Mouse (Mus musculus) MEL (cell line): Measurements from ENCODE around the gene Prss28. TPM values are rescaled to one million over a fixed set of nuclear protein-coding genes. Genes with fewer than 3 reads are reported as not detected.

Experiments used
- DNase-seq: peaks from one replicate; pipeline ENCODE4 v3.0.0; 2011; ENCODE audit warnings: low read depth, low spot score
- H3K27ac ChIP-seq: 2 replicates; pipeline ENCODE4 v1.5.1; 2012; ENCODE audit warnings: low read depth, mild to moderate bottlenecking, control low read depth, low read length, moderate library complexity; ENCODE audit not compliant: control insufficient read depth
- H3K27me3 ChIP-seq, 2 experiments: fragments of 150-350 bp in 1 of 2; sonication (generic) in 1 of 2; 2 replicates each; pipeline ENCODE4 v1.6.1; 2012; ENCODE audit warnings: low read length in 2 of 2, mild to moderate bottlenecking in 2 of 2, improper control_type of control experiment in 1 of 2, moderate library complexity in 1 of 2; ENCODE audit not compliant: insufficient read depth in 2 of 2, control insufficient read depth in 1 of 2
- H3K36me3 ChIP-seq, 2 experiments: 2 replicates each; pipeline ENCODE4 v1.6.1; 2012 to 2014; ENCODE audit warnings: low read length in 2 of 2, improper control_type of control experiment in 1 of 2, inconsistent platforms in 1 of 2, mild to moderate bottlenecking in 1 of 2; ENCODE audit not compliant: insufficient read depth in 2 of 2, control insufficient read depth in 1 of 2
- H3K4me1 ChIP-seq, 2 experiments: fragments of 150-350 bp in 1 of 2; sonication (generic) in 1 of 2; 2 replicates each; pipeline ENCODE4 v1.6.1; 2012; ENCODE audit warnings: low read length in 2 of 2, improper control_type of control experiment in 1 of 2, mild to moderate bottlenecking in 1 of 2; ENCODE audit not compliant: insufficient read depth in 2 of 2, control insufficient read depth in 1 of 2
- H3K4me3 ChIP-seq, 2 experiments: fragments of 150-350 bp in 1 of 2; sonication (generic) in 1 of 2; 2 replicates each; pipeline ENCODE4 v1.5.1; 2012; ENCODE audit warnings: low read depth in 2 of 2, low read length in 2 of 2, mild to moderate bottlenecking in 2 of 2, moderate library complexity in 2 of 2, control low read depth in 1 of 2, improper control_type of control experiment in 1 of 2; ENCODE audit not compliant: control insufficient read depth in 1 of 2, insufficient read depth in 1 of 2
- H3K79me2 ChIP-seq: 2 replicates; pipeline ENCODE4 v1.6.1; 2012; ENCODE audit warnings: mild to moderate bottlenecking, low read length, moderate library complexity; ENCODE audit not compliant: control insufficient read depth, poor library complexity, insufficient read depth
- H3K9ac ChIP-seq: 2 replicates; pipeline ENCODE4 v1.6.1; 2012; ENCODE audit warnings: low read depth, mild to moderate bottlenecking, control low read depth, low read length, moderate library complexity; ENCODE audit not compliant: control insufficient read depth, poor library complexity, severe bottlenecking
- H3K9me3 ChIP-seq: fragments of 150-350 bp; sonication (generic); replicated peaks from 2 replicates; pipeline ENCODE4 v1.6.1; 2012; ENCODE audit warnings: mild to moderate bottlenecking, low read length, improper control_type of control experiment, moderate library complexity; ENCODE audit not compliant: insufficient read depth
- CHD1 ChIP-seq: IDR thresholded peaks from 2 replicates; pipeline ENCODE4 v1.6.1; 2012; ENCODE audit warnings: low read depth, mild to moderate bottlenecking, inconsistent platforms, low read length, improper control_type of control experiment
- ETS1 ChIP-seq: IDR thresholded peaks from 2 replicates; pipeline ENCODE4 v1.6.1; 2012; ENCODE audit warnings: low read depth, mild to moderate bottlenecking, inconsistent platforms, low read length, improper control_type of control experiment, moderate library complexity
- GABPA ChIP-seq: IDR thresholded peaks from 2 replicates; pipeline ENCODE4 v1.6.1; 2012; ENCODE audit warnings: low read depth, mild to moderate bottlenecking, inconsistent platforms, low read length, improper control_type of control experiment, moderate library complexity
- GATA1 ChIP-seq: IDR thresholded peaks from 2 replicates; pipeline ENCODE4 v1.6.1; 2011; ENCODE audit warnings: low read depth, low read length, improper control_type of control experiment
- KAT2A ChIP-seq: conservative IDR thresholded peaks from 2 replicates; pipeline ENCODE4 v1.6.1; 2012; ENCODE audit warnings: low read depth, low read length, improper control_type of control experiment, inconsistent platforms
- MAX ChIP-seq: IDR thresholded peaks from 2 replicates; pipeline ENCODE4 v1.6.1; 2011; ENCODE audit warnings: low read length, improper control_type of control experiment
- MYB ChIP-seq: IDR thresholded peaks from 2 replicates; pipeline ENCODE4 v1.6.1; 2011; ENCODE audit warnings: mild to moderate bottlenecking, low read depth, low read length, improper control_type of control experiment
- RCOR1 ChIP-seq: IDR thresholded peaks from 2 replicates; pipeline ENCODE4 v1.6.1; 2012; ENCODE audit warnings: low read depth, mild to moderate bottlenecking, inconsistent platforms, low read length, improper control_type of control experiment
- TBP ChIP-seq: IDR thresholded peaks from 2 replicates; pipeline ENCODE4 v1.8.0; 2011; ENCODE audit warnings: low read depth, low read length, improper control_type of control experiment
- TCF12 ChIP-seq: IDR thresholded peaks from 2 replicates; pipeline ENCODE4 v1.6.1; 2014; ENCODE audit warnings: low read depth, mild to moderate bottlenecking, inconsistent platforms, low read length, improper control_type of control experiment, moderate library complexity
- UBTF ChIP-seq: IDR thresholded peaks from 2 replicates; pipeline ENCODE4 v1.6.1; 2012; ENCODE audit warnings: low read depth, mild to moderate bottlenecking, inconsistent platforms, low read length, improper control_type of control experiment, moderate library complexity, borderline replicate concordance; ENCODE audit not compliant: insufficient read depth
- USF2 ChIP-seq, 2 experiments: IDR thresholded peaks; 2 replicates each; pipeline ENCODE4 v1.6.1; 2011 to 2012; ENCODE audit warnings: improper control_type of control experiment in 2 of 2, low read length in 2 of 2, borderline replicate concordance in 1 of 2, inconsistent platforms in 1 of 2, low read depth in 1 of 2, mild to moderate bottlenecking in 1 of 2; ENCODE audit not compliant: insufficient read depth in 1 of 2
- ZC3H11A ChIP-seq: IDR thresholded peaks from 2 replicates; pipeline ENCODE4 v1.6.1; 2012; ENCODE audit warnings: low read depth, mild to moderate bottlenecking, inconsistent platforms, low read length, improper control_type of control experiment
- ZMIZ1 ChIP-seq: IDR thresholded peaks from 2 replicates; pipeline ENCODE4 v1.6.1; 2012; ENCODE audit warnings: low read depth, mild to moderate bottlenecking, inconsistent platforms, low read length, improper control_type of control experiment, moderate library complexity
- ZNF384 ChIP-seq: IDR thresholded peaks from 2 replicates; pipeline ENCODE4 v1.6.1; 2012; ENCODE audit warnings: low read depth, mild to moderate bottlenecking, inconsistent platforms, low read length, improper control_type of control experiment
- polyA plus RNA-seq, 2 experiments: library from polyadenylated mRNA; stranded (reverse) in 1 of 2; unstranded in 1 of 2; fragments of >175 nt in 1 of 2; fragments of >200 nt in 1 of 2; gene quantifications; 2 replicates each; pipeline versions ENCODE4 v1.2.1 to v1.2.4; 2012; ENCODE audit warnings: low replicate concordance in 2 of 2, low read depth in 1 of 2; ENCODE audit not compliant: insufficient read length in 2 of 2, insufficient read depth in 1 of 2, missing spikeins in 1 of 2
- total RNA-seq: library from RNA; depleted of rRNA; stranded (reverse); fragments of 300-350 nt; gene quantifications from 2 replicates; pipeline ENCODE4 v1.2.3, GENCODE M21; 2012

Prss28 gene
- total and polyA plus RNA-seq, 3 experiments, result not detected

- Histone ChIP-seq H3K4me3 (no peak overlapping the region), H3K4me1 (no peaks in the 10 kb centered on the region), H3K27me3 (peaks cover 1 to 3% of the 10 kb centered on the region in 2 experiments), H3K27ac (no peak overlapping the region), H3K9me3 (no peaks in the 10 kb centered on the region), H3K79me2 (no peaks in the 10 kb centered on the region), H3K9ac (no peak overlapping the region), H3K36me3 (no peaks in the 10 kb centered on the region)
- no peak for DNase-seq
- TF ChIP-seq TCF12 (no peak), ZC3H11A (no peak), RCOR1 (no peak), TBP (no peak), ZMIZ1 (no peak), USF2 (IDR thresholded peaks at IDR 0.05; ENCODE audit: borderline replicate concordance in 1 of 2, insufficient read depth in 1 of 2, low read depth in 1 of 2, low read length in 2 of 2) (no peak), GABPA (no peak), MAX (no peak), KAT2A (no peak)
Measured at GRCm38 (mm10) chr17:25320819-25321218, 12.4 kb downstream of the Prss28 start.

- no peak for TF ChIP-seq MYB
- TF ChIP-seq ZNF384, result no peak
- TF ChIP-seq UBTF, result no peak
- TF ChIP-seq, all 39 proteins: peak for 0
- Histone ChIP-seq H3K9me3 (no peaks in the 10 kb centered on the region), H3K9ac (no peak overlapping the region), H3K27ac (no peak overlapping the region), H3K4me1 (no peaks in the 10 kb centered on the region), H3K36me3 (no peaks in the 10 kb centered on the region), H3K27me3 (peaks cover 1 to 3% of the 10 kb centered on the region in 2 experiments; a peak in 3 of 4 replicates), H3K4me3 (no peak overlapping the region), H3K79me2 (no peaks in the 10 kb centered on the region)
- DNase-seq, result no peak
Measured at GRCm38 (mm10) chr17:25322930-25323329, 14.5 kb downstream of the Prss28 start.

GRCm38 (mm10) chr17:25332321-25332720 lies 23.9 kb downstream of the Prss28 start:
- peaks cover 5 to 14% of the 10 kb centered on the region in 2 experiments for H3K27me3 ChIP-seq
- no peaks in the 10 kb centered on the region for H3K4me1 ChIP-seq
- H3K9ac ChIP-seq, result no peak overlapping the region
- no peak for TF ChIP-seq ZNF384
- no peak for TF ChIP-seq CHD1
- no peak for TF ChIP-seq GABPA
- TF ChIP-seq ZMIZ1, result no peak
- TF ChIP-seq GATA1, result no peak
- no peak for TF ChIP-seq ETS1
- H3K27ac ChIP-seq, result no peak overlapping the region
- no peak for DNase-seq
- H3K9me3 ChIP-seq, result no peaks in the 10 kb centered on the region
- no peaks in the 10 kb centered on the region for H3K79me2 ChIP-seq
- no peak overlapping the region for H3K4me3 ChIP-seq
- no peaks in the 10 kb centered on the region for H3K36me3 ChIP-seq
